Mouse (Mus musculus) hindbrain, embryonic 12.5 days (tissue): Measurements from ENCODE around the gene Smtn. TPM values are rescaled to one million over a fixed set of nuclear protein-coding genes. Genes with fewer than 3 reads are reported as not detected.

Experiments used
- ATAC-seq: fragments of 200-750 bp; cut with Nextera tagmentation; 2 replicates; pipeline ENCODE4 v1.8.0; 2017; ENCODE audit warnings: moderate TSS enrichment; ENCODE audit not compliant: low FRiP score
- H3K27ac ChIP-seq: fragments of 300-500 bp; sonication (generic); 2 replicates; pipeline ENCODE4 v1.5.1; 2016; ENCODE audit warnings: mild to moderate bottlenecking
- H3K27me3 ChIP-seq: fragments of 300-500 bp; sonication (generic); 2 replicates; pipeline ENCODE4 v1.6.1; 2016; ENCODE audit warnings: mild to moderate bottlenecking
- H3K36me3 ChIP-seq: fragments of 300-500 bp; sonication (generic); 2 replicates; pipeline ENCODE4 v1.6.1; 2016; ENCODE audit warnings: mild to moderate bottlenecking
- H3K4me1 ChIP-seq: fragments of 300-500 bp; sonication (generic); 2 replicates; pipeline ENCODE4 v1.6.1; 2016
- H3K4me2 ChIP-seq: fragments of 300-500 bp; sonication (generic); replicated peaks from 2 replicates; pipeline ENCODE4 v1.6.1; 2016; ENCODE audit warnings: mild to moderate bottlenecking
- H3K4me3 ChIP-seq: fragments of 300-500 bp; sonication (generic); 2 replicates; pipeline ENCODE4 v1.5.1; 2016; ENCODE audit warnings: mild to moderate bottlenecking
- H3K9ac ChIP-seq: fragments of 300-500 bp; sonication (generic); 2 replicates; pipeline ENCODE4 v1.6.1; 2016; ENCODE audit warnings: mild to moderate bottlenecking, moderate library complexity
- H3K9me3 ChIP-seq: fragments of 300-500 bp; sonication (generic); replicated peaks from 2 replicates; pipeline ENCODE4 v1.6.1; 2016; ENCODE audit warnings: mild to moderate bottlenecking
- WGBS: fragments of 180-500 bp; shearing (Covaris S2); methylation state at CpG from one replicate; pipeline ENCODE4 v1.1.7; 2016; 5-methylcytosine and 5-hydroxymethylcytosine counted together
- polyA plus RNA-seq: library from polyadenylated mRNA; unstranded; fragments of >200 nt; fragmentation: Nextera tagmentation; extraction: Ambion mirVana; gene quantifications from 2 replicates; pipeline ENCODE4 v1.2.1, GENCODE M21; 2016

Smtn gene
- polyA plus RNA-seq, 1 experiment from 2014 or later, result 42.2 TPM

- no peak overlapping the region for H3K9ac ChIP-seq
Measured at GRCm38 (mm10) chr11:3545531-3546241, 5.3 kb upstream of the Smtn start.

DNA sequence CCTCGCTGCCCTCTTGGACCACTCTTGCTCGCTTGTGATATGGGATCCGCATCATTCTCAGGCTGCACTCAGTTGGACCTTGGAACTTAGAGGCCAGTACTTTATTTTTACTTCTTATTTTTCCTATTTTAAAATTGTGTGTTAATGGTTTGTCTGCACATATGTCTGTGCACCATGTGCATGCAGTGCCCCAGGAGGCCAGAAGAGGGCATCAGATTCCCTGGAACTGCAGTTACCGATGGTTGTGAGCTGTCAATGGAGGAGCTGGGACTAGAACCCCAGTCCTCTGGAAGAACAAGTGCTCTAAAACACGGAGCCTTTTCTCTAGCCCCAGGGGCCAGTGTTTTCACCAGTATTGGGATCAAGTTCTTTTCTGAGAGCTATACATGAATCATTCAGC lies 4.0 kb upstream of the Smtn start:
- no peak for ATAC-seq
- Histone ChIP-seq H3K27ac (no peak overlapping the region), H3K27me3 (no peaks in the 10 kb centered on the region), H3K9me3 (0 out of 2 replicates have a peak, but pooled peaks cover 4% of the 10 kb centered on the region), H3K9ac (no peak overlapping the region), H3K4me1 (peaks cover 9% of the 10 kb centered on the region; the same call in 1 of the 2 replicates), H3K4me3 (no peak overlapping the region), H3K36me3 (no peaks in the 10 kb centered on the region), H3K4me2 (no peak overlapping the region)
- 95% methylated on average over 5 of the region's 5 CpGs for WGBS

More at GRCm38 (mm10) chr11:3545531-3546241, 5.3 kb upstream of the Smtn start:
- Histone ChIP-seq H3K36me3 (no peaks in the 10 kb centered on the region), H3K4me1 (peaks cover 9% of the 10 kb centered on the region; the same call in 1 of the 2 replicates), H3K4me3 (no peak overlapping the region), H3K9me3 (0 out of 2 replicates have a peak, but pooled peaks cover 4% of the 10 kb centered on the region), H3K4me2 (no peak overlapping the region), H3K27me3 (no peaks in the 10 kb centered on the region), H3K27ac (no peak overlapping the region)
- ATAC-seq, result no peak
- WGBS, result 18% methylated on average over 9 of the region's 9 CpGs

GRCm38 (mm10) chr11:3543001-3543400 lies 2.6 kb upstream of the Smtn start:
- Histone ChIP-seq H3K9ac (no peak overlapping the region), H3K27ac (no peak overlapping the region), H3K4me2 (no peak overlapping the region), H3K4me1 (peaks cover 13% of the 10 kb centered on the region), H3K36me3 (no peaks in the 10 kb centered on the region), H3K4me3 (no peak overlapping the region), H3K9me3 (0 out of 2 replicates have a peak, but pooled peaks cover 4% of the 10 kb centered on the region), H3K27me3 (no peaks in the 10 kb centered on the region)
- WGBS, result 50% methylated on average over 5 of the region's 5 CpGs
- ATAC-seq, result no peak

- WGBS, result 71% methylated on average over 3 of the region's 3 CpGs
- peaks cover 17% of the 10 kb centered on the region for H3K4me1 ChIP-seq
- ATAC-seq, result no peak
- H3K4me2 ChIP-seq, result no peak overlapping the region
- H3K9ac ChIP-seq, result no peak overlapping the region; the same call in 1 of the 2 replicates
- no peak overlapping the region for H3K4me3 ChIP-seq
- H3K27me3 ChIP-seq, result no peaks in the 10 kb centered on the region
- H3K27ac ChIP-seq, result no peak overlapping the region; the same call in 1 of the 2 replicates
- H3K9me3 ChIP-seq, result 0 out of 2 replicates have a peak, but pooled peaks cover 4% of the 10 kb centered on the region
- no peaks in the 10 kb centered on the region for H3K36me3 ChIP-seq
Measured at GRCm38 (mm10) chr11:3541932-3542331, 1.5 kb upstream of the Smtn start.

DNA sequence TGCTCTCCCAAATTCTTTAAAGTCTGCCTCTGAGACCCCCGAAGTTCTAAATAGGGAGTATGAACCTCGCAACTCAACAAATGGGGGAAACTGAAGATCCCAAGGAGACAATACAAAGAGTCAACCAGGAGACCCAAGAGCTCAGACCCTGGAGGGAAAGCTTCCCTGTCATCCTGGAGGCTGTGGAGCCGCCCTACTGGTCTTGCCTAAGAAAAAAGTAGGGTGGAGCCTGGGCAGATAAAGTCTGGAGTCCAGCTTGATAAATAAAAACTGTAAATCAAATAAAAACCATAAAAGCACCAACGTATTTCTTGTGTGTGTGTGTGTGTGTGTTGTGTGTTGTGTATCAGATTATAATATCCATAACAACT lies 601 bp downstream of the Smtn start:
- no peak for ATAC-seq
- H3K4me2 ChIP-seq, result peak overlapping the region; percentile 59
- 0 out of 2 replicates have a peak overlapping the region, but pooled peaks have one; percentile 8 for H3K9ac ChIP-seq
- peak overlapping the region; percentile 53 for H3K4me3 ChIP-seq
- H3K4me1 ChIP-seq, result peaks cover 31% of the 10 kb centered on the region
- H3K27me3 ChIP-seq, result no peaks in the 10 kb centered on the region
- no peak overlapping the region for H3K27ac ChIP-seq
- no peaks in the 10 kb centered on the region for H3K36me3 ChIP-seq
- H3K9me3 ChIP-seq, result 0 out of 2 replicates have a peak, but pooled peaks cover 4% of the 10 kb centered on the region
- WGBS, result 80% methylated on average over 4 of the region's 4 CpGs

DNA sequence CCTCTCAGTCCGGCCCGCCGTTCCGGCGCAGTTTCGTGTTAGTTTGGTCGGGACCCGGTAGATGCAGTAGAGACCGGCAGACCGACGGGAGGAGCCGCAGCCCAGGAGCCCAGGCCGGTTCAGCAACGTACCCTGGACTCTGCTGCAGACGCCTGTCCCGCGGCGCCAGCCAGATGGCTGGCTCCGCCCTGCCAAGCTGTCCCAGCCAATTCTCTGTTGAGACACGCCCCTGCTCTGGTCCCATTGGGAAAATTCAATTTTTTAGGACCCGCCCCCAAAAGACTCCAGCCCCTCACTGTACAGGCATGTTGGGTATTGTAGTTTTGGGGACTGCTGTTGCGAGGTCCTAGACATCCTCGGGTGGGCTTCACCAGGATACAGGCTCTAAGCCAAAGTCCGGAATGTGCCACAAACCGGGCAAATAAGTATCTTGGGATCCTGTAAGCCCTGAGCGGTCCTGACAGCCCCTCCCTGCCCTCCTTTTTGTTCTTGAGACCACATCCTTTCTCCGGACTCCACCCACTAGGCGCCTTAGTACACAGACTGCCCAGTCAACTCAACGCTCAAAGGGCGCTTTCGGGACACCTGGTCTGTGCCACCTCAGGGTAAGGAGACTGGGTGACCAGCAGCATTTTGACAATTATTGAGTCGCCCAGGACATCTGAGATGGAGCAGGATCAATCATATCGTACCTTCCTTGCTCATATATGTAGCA lies 1.1 kb downstream of the Smtn start:
- Histone ChIP-seq H3K36me3 (no peaks in the 10 kb centered on the region), H3K4me3 (peak overlapping the region; percentile 53), H3K9ac (peak overlapping the region; percentile 68), H3K4me2 (peak overlapping the region; percentile 59), H3K27me3 (no peaks in the 10 kb centered on the region), H3K27ac (peak overlapping the region; percentile 35; the same call in 1 of the 2 replicates), H3K4me1 (peaks cover 33% of the 10 kb centered on the region), H3K9me3 (no peaks in the 10 kb centered on the region)
- ATAC-seq, result peak; percentile 90
- 6% methylated on average over 33 of the region's 33 CpGs for WGBS

GRCm38 (mm10) chr11:3538341-3538740 lies 2.1 kb downstream of the Smtn start:
- peak overlapping the region; percentile 68; the same call in 1 of the 2 replicates for H3K9ac ChIP-seq
- ATAC-seq, result no peak
- H3K9me3 ChIP-seq, result no peaks in the 10 kb centered on the region
- H3K27me3 ChIP-seq, result no peaks in the 10 kb centered on the region
- 68% methylated on average over 4 of the region's 4 CpGs for WGBS
- H3K4me3 ChIP-seq, result peak overlapping the region; percentile 53
- H3K4me1 ChIP-seq, result peaks cover 33% of the 10 kb centered on the region
- no peaks in the 10 kb centered on the region for H3K36me3 ChIP-seq
- peak overlapping the region; percentile 59 for H3K4me2 ChIP-seq
- no peak overlapping the region for H3K27ac ChIP-seq

- 0 out of 2 replicates have a peak overlapping the region, but pooled peaks have one; percentile 13 for H3K9ac ChIP-seq
- ATAC-seq, result no peak
- WGBS, result 88% methylated on average over 3 of the region's 3 CpGs
Measured at GRCm38 (mm10) chr11:3537711-3538110, 2.7 kb downstream of the Smtn start.

GRCm38 (mm10) chr11:3536745-3537333 lies 3.6 kb downstream of the Smtn start:
- 94% methylated on average over 5 of the region's 5 CpGs for WGBS
- peaks cover 8% of the 10 kb centered on the region for H3K36me3 ChIP-seq
- H3K27ac ChIP-seq, result no peak overlapping the region
- no peak for ATAC-seq
- no peaks in the 10 kb centered on the region for H3K9me3 ChIP-seq
- no peak overlapping the region; the same call in 1 of the 2 replicates for H3K4me3 ChIP-seq
- H3K9ac ChIP-seq, result no peak overlapping the region
- H3K27me3 ChIP-seq, result no peaks in the 10 kb centered on the region
- peaks cover 33% of the 10 kb centered on the region for H3K4me1 ChIP-seq
- H3K4me2 ChIP-seq, result no peak overlapping the region

More at GRCm38 (mm10) chr11:3537711-3538110, 2.7 kb downstream of the Smtn start:
- peaks cover 33% of the 10 kb centered on the region for H3K4me1 ChIP-seq
- H3K27me3 ChIP-seq, result no peaks in the 10 kb centered on the region
- H3K4me3 ChIP-seq, result peak overlapping the region; percentile 53
- no peaks in the 10 kb centered on the region for H3K9me3 ChIP-seq
- peaks cover 1% of the 10 kb centered on the region; the same call in 1 of the 2 replicates for H3K36me3 ChIP-seq
- no peak overlapping the region for H3K27ac ChIP-seq
- H3K4me2 ChIP-seq, result peak overlapping the region; percentile 59

GRCm38 (mm10) chr11:3536082-3536481 lies 4.3 kb downstream of the Smtn start:
- Histone ChIP-seq H3K9ac (peak overlapping the region; percentile 74), H3K4me2 (peak overlapping the region; percentile 96), H3K9me3 (no peaks in the 10 kb centered on the region), H3K27me3 (no peaks in the 10 kb centered on the region), H3K36me3 (peaks cover 13% of the 10 kb centered on the region), H3K4me1 (peaks cover 33% of the 10 kb centered on the region), H3K4me3 (peak overlapping the region; percentile 52), H3K27ac (peak overlapping the region; percentile 85)
- ATAC-seq, result no peak
- 45% methylated on average over 5 of the region's 5 CpGs for WGBS

DNA sequence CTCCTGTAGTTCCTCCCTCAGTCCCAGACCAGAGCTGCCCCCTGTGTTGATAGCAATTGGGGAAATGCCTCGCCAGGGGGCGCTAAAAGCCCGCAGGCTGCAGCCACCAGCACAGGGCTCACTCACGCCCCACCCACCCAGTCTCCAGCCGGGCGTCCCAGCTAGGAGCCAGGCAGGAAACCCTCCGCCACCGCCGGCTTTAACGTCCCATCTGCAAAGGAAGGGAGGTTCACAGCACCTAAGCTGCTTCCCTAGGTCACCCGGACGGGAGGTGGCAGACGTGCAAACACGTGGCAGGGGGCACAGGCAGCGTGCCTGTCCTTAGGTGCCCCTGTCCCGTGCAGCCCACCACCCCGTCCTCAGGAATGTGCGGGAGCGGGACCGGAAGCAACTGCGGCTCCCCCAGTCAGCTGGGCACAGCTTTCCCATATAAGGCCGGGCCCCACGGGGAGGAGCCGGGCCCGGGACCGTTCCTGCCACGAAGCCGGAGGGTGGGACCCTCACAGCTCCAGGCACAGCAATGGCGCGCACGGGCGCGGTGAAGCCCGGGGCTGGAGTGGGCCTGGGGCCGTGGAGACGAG lies 4.9 kb downstream of the Smtn start:
- under 1% methylated on average over 36 of the region's 36 CpGs for WGBS
- Histone ChIP-seq H3K36me3 (peaks cover 19% of the 10 kb centered on the region), H3K4me1 (peaks cover 33% of the 10 kb centered on the region), H3K9ac (peak overlapping the region; percentile 74), H3K4me2 (peak overlapping the region; percentile 96), H3K27me3 (no peaks in the 10 kb centered on the region), H3K4me3 (peak overlapping the region; percentile 52), H3K27ac (peak overlapping the region; percentile 85), H3K9me3 (no peaks in the 10 kb centered on the region)
- peak; percentile 85 for ATAC-seq
